Mouse (Mus musculus): ENCODE data around the gene Abtb1. TPM values are rescaled to one million over a fixed set of nuclear protein-coding genes. Genes with fewer than 3 reads are reported as not detected.

The Abtb1 gene
- polyA plus RNA-seq, 1 experiment from 2014 or later = 26.4 TPM

DNA sequence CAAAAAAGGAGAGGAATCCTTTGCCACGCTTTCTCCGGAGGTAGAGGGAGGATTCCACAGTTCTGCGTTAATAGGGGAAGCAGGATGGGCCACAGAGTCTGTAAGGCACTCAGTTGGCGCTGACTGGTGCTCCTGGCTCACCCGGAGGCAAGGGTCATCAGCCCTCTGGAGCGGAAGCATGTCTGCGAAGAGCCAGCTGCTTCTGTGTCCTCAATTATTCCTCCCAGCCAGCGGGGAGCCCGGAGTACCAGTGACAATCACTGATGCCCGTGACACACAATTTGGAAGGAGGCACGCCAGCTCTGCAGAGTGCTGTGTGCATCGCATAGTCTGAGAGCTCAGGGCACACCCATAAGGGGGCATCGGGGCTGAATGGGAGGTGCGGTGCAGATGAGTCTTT, 54.3 kb downstream of the Abtb1 start:
- Histone ChIP-seq H3K4me1 (peaks cover 78% of the 10 kb centered on the region), H3K27me3 (replicated peaks; ENCODE audit: low read depth, poor library complexity, severe bottlenecking) (no peaks in the 10 kb centered on the region; the same call in 1 of the 2 replicates), H3K9me3 (no peaks in the 10 kb centered on the region), H3K36me3 (replicated peaks) (no peaks in the 10 kb centered on the region), H3K4me3 (no peak overlapping the region), H3K27ac (replicated peaks) (no peak overlapping the region; the same call in 1 of the 2 replicates)
- 73% methylated on average over 14 of the region's 14 CpGs for WGBS
- DNase-seq (ENCODE audit: low spot score) = no peak

DNA sequence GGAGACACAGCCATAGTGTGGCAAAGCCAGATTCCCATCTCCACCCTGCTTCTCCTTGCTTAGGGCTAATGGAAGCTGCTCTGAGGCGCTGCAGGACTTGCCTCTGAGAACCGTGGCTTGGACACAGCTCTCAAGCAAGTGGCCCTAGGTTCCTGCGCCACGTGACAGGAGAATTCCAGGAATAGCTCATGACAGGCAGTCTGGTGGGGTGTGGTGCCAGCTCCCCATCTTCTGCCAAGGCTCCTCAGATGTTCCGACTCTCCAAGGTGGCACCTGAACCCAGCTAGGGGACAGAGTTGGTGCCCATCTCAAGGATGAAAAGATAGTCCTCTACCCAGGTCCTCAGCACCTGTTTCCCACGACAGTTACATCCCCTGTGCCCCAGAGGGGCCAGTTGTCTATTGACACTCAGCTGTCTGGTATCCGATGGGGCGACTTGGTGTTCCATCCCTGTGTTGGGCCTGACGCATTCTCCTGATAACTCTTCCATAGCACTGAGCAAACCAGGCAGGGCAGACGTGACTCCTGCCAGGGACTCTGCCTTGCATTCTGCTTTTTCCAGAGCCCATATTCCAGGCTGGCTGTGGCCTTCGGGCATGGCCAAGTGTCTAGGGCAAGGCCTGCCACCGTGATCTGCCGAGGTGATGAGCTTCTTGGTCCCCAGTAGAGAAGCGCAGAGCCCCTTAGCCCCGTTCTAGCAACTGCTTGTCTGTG, 54.9 kb downstream of the Abtb1 start:
- 83% methylated on average over 15 of the region's 15 CpGs for WGBS
- Histone ChIP-seq H3K4me1 (peaks cover 74% of the 10 kb centered on the region), H3K27me3 (replicated peaks; ENCODE audit: low read depth, poor library complexity, severe bottlenecking) (no peaks in the 10 kb centered on the region; the same call in none of the 2 replicates), H3K9me3 (no peaks in the 10 kb centered on the region), H3K36me3 (replicated peaks) (no peaks in the 10 kb centered on the region), H3K4me3 (no peak overlapping the region), H3K27ac (replicated peaks) (no peak overlapping the region; the same call in 1 of the 2 replicates)
- no peak for DNase-seq (ENCODE audit: low spot score)

Other genes with a start within 250 kb of the Abtb1 start
- gene Kbtbd12, start 204.0 kb downstream of the Abtb1 start, polyA plus RNA-seq (2016; fragmentation: Nextera tagmentation; extraction: Ambion mirVana) = 0.24 TPM in 1 of 2 replicates, not detected in the other
- gene Mgll, start 117.6 kb downstream of the Abtb1 start, polyA plus RNA-seq (2016; fragmentation: Nextera tagmentation; extraction: Ambion mirVana) = 6.2 and 6.6 TPM in 2 replicates
- gene Podxl2, start 33.1 kb upstream of the Abtb1 start, polyA plus RNA-seq (2016; fragmentation: Nextera tagmentation; extraction: Ambion mirVana) = 52.1 and 56.3 TPM in 2 replicates
- gene Mcm2, start 56.8 kb upstream of the Abtb1 start, polyA plus RNA-seq (2016; fragmentation: Nextera tagmentation; extraction: Ambion mirVana) = 262 and 280 TPM in 2 replicates
- gene Tpra1, start 60.3 kb upstream of the Abtb1 start, polyA plus RNA-seq (2016; fragmentation: Nextera tagmentation; extraction: Ambion mirVana) = 54.4 and 56.7 TPM in 2 replicates